Mouse (Mus musculus): ENCODE data around the gene Gm49361.
"Not testable (repeated sequence)": the region's sequence is repeated elsewhere in the genome, so short reads cannot be mapped to it uniquely, and the experiment has no call there.

GRCm38 (mm10) chr14:57656519-57656918 lies 89.4 kb downstream of the Gm49361 start:
- not testable (repeated sequence) for TF ChIP-seq CTCF (IDR thresholded peaks at IDR 0.05; ENCODE audit: insufficient read depth, low read length); POLR2A (IDR thresholded peaks at IDR 0.05; ENCODE audit: borderline replicate concordance, extremely low read depth, low read depth, low read length)

Measured in lung, adult 2 months (tissue).